Mouse (Mus musculus): ENCODE results near the gene Fut2. TPM values are rescaled to one million over a fixed set of nuclear protein-coding genes. Genes with fewer than 3 reads are reported as not detected.

Gene Fut2
- total RNA-seq, 2 experiments from 2014 or later: 0.11 TPM; not detected in 1

DNA sequence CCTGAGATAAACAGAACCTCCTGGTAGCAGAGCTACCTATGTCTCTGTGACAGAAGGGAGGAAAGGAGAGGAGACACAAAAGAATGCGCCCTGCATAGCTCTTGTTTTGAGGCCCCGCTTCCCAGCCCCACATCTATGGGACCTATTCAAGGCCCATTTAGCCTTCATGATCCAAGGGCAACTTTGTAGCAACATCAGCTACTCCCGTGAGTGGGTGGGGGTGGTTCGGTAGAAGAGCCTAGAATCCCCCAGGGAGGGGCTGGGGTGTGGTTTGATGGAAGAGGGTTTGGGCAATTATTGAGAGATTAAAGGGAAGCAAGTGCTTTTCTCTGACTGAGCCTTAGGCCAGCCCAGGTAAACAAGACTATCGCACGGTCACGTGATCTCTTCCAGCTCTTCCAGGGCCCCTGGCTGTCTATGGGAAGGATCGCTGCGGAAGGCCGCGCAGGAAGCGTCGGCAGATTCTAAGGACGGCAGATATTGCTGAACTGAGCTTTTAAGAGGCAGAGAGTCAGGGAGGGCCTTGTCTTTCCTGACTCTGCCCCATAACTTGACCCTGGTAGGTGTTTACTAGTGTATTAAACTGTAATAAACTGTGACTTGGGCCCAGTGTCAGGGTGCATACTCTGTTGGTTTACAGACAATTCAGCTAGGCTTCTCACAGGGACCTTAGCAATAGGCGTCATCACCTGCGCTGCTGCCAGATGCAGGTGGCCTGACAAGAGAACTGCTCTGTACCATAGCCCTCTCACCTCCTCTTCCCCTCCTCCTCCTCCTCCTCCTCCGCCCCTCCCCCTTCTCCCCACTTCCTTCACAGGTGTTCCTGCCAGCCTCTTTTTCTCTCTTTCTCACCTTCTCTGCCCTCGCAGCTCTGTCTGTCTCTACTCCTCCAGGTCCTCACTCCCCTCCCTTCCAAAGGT is 67.0 kb downstream of the Fut2 start:
- no peak for DNase-seq

Other genes with a start within 250 kb of the Fut2 start
- not detected for gene Lhb, start 245.6 kb downstream of the Fut2 start, total RNA-seq (2021)
- 100 to 1,000 TPM; 142 to 150 TPM for gene Gys1, start 231.6 kb downstream of the Fut2 start, total RNA-seq (2021)
- 10 to 100 TPM; 29.4 to 36.9 TPM for gene Ruvbl2, start 228.3 kb downstream of the Fut2 start, total RNA-seq (2021)
- gene Ftl1, start 206.5 kb downstream of the Fut2 start, total RNA-seq (2021): 100 to 1,000 TPM; 173 to 194 TPM
- gene Bax, start 199.5 kb downstream of the Fut2 start, total RNA-seq (2021): 10 to 100 TPM; 29.4 to 29.6 TPM
- not detected for gene Tulp2, start 184.5 kb downstream of the Fut2 start, total RNA-seq (2021)
- gene Gm45808, start 179.6 kb downstream of the Fut2 start, total RNA-seq (2021): 1 to 10 TPM; 3.8 to 6.4 TPM
- 1 to 10 TPM; 8.8 to 9.5 TPM for gene Dhdh, start 177.6 kb downstream of the Fut2 start, total RNA-seq (2021)
- 100 to 1,000 TPM; 121 to 137 TPM for gene Nucb1, start 156.0 kb downstream of the Fut2 start, total RNA-seq (2021)
- gene Ppp1r15a, start 140.1 kb downstream of the Fut2 start, total RNA-seq (2021): 10 to 100 TPM; 16.3 to 16.9 TPM
- gene Plekha4, start 140.1 kb downstream of the Fut2 start, total RNA-seq (2021): 10 to 100 TPM; 14.8 to 16.3 TPM
- gene Hsd17b14, start 111.5 kb downstream of the Fut2 start, total RNA-seq (2021): under 1 TPM in 1 of 2 experiments, not detected in 1; 0.19 TPM
- 10 to 100 TPM; 24.0 to 25.2 TPM for gene Bcat2, start 96.2 kb downstream of the Fut2 start, total RNA-seq (2021)
- not detected for gene Fgf21, start 50.9 kb downstream of the Fut2 start, total RNA-seq (2021)
- not detected for gene Fut1, start 49.1 kb downstream of the Fut2 start, total RNA-seq (2021)
- under 1 TPM in 1 of 2 experiments, not detected in 1; 0.38 TPM for gene Izumo1, start 44.6 kb downstream of the Fut2 start, total RNA-seq (2021)
- gene Rasip1, start 38.9 kb downstream of the Fut2 start, total RNA-seq (2021): 10 to 100 TPM; 17.2 to 19.7 TPM
- gene Mamstr, start 26.4 kb downstream of the Fut2 start, total RNA-seq (2021): 100 to 1,000 TPM; 105 to 131 TPM
- under 1 TPM; 0.75 to 0.77 TPM for gene Ntn5, start 17.6 kb upstream of the Fut2 start, total RNA-seq (2021)
- gene Sec1, start 28.0 kb upstream of the Fut2 start, total RNA-seq (2021): under 1 TPM in 1 of 2 experiments, not detected in 1; 0.21 TPM
- gene Car11, start 33.4 kb upstream of the Fut2 start, total RNA-seq (2021): 1 to 10 TPM; 3.4 to 3.9 TPM
- gene Dbp, start 38.7 kb upstream of the Fut2 start, total RNA-seq (2021): 10 to 100 TPM; 35.9 to 37.9 TPM
- gene Rpl18, start 49.1 kb upstream of the Fut2 start, total RNA-seq (2021): 100 to 1,000 TPM; 793 to 822 TPM
- gene Sphk2, start 51.6 kb upstream of the Fut2 start, total RNA-seq (2021): 10 to 100 TPM; 11.8 to 13.8 TPM
- under 1 TPM; 0.12 to 0.45 TPM for gene Fam83e, start 54.8 kb upstream of the Fut2 start, total RNA-seq (2021)
- gene Spaca4, start 59.4 kb upstream of the Fut2 start, total RNA-seq (2021): not detected
- under 1 TPM; 0.52 to 0.80 TPM for gene Lmtk3, start 117.3 kb upstream of the Fut2 start, total RNA-seq (2021)
- gene Sult2b1, start 118.3 kb upstream of the Fut2 start, total RNA-seq (2021): not detected
- gene Cyth2, start 148.2 kb upstream of the Fut2 start, total RNA-seq (2021): 10 to 100 TPM; 45.3 to 45.4 TPM
- under 1 TPM; 0.36 to 0.45 TPM for gene Kcnj14, start 158.4 kb upstream of the Fut2 start, total RNA-seq (2021)
- gene Grwd1, start 164.6 kb upstream of the Fut2 start, total RNA-seq (2021): 10 to 100 TPM; 14.8 to 15.4 TPM
- 10 to 100 TPM; 73.5 to 74.7 TPM for gene Kdelr1, start 206.4 kb upstream of the Fut2 start, total RNA-seq (2021)
- gene Grin2d, start 212.0 kb upstream of the Fut2 start, total RNA-seq (2021): 1 to 10 TPM in 1 of 2 experiments, under 1 TPM in 1; 0.80 to 1.2 TPM
- gene Syngr4, start 230.3 kb upstream of the Fut2 start, total RNA-seq (2021): under 1 TPM in 1 of 2 experiments, not detected in 1; 0.35 TPM
- 10 to 100 TPM; 42.3 to 47.7 TPM for gene Tmem143, start 230.5 kb upstream of the Fut2 start, total RNA-seq (2021)

Data from gastrocnemius, postnatal 10 days (tissue).